Mouse (Mus musculus): ENCODE results near the gene Acap2.

Acap2 gene

GRCm38 (mm10) chr16:31169596-31169995 is 31.4 kb downstream of the Acap2 start:
- in situ Hi-C loops (cut with MboI): no loop called here

- in situ Hi-C loops (cut with MboI): no loop called here
These were observed 33.1 kb downstream of the Acap2 start for GRCm38 (mm10) chr16:31167934-31168333.

GRCm38 (mm10) chr16:31167017-31167887 is 33.8 kb downstream of the Acap2 start:
- in situ Hi-C loops (cut with MboI): no loop called here

- in situ Hi-C loops (cut with MboI): no loop called here
These were observed 35.1 kb downstream of the Acap2 start for GRCm38 (mm10) chr16:31165907-31166306.

- in situ Hi-C loops (cut with MboI): no loop called here
These were observed 35.6 kb downstream of the Acap2 start for GRCm38 (mm10) chr16:31165467-31165866.

- in situ Hi-C loops (cut with MboI): no loop called here
These were observed 36.9 kb downstream of the Acap2 start for GRCm38 (mm10) chr16:31164125-31164524.

- in situ Hi-C loops (cut with MboI): no loop called here
These were observed 40.6 kb downstream of the Acap2 start for GRCm38 (mm10) chr16:31160486-31160885.

- in situ Hi-C loops (cut with MboI): no loop called here
These were observed 41.6 kb downstream of the Acap2 start for GRCm38 (mm10) chr16:31159491-31159890.

GRCm38 (mm10) chr16:31149841-31150240 is 51.2 kb downstream of the Acap2 start:
- in situ Hi-C loops (cut with MboI): no loop called here

- in situ Hi-C loops (cut with MboI): no loop called here
These were observed 52.2 kb downstream of the Acap2 start for GRCm38 (mm10) chr16:31148891-31149290.

GRCm38 (mm10) chr16:31147766-31148165 is 53.3 kb downstream of the Acap2 start:
- in situ Hi-C loops (cut with MboI): no loop called here

- in situ Hi-C loops (cut with MboI): no loop called here
These were observed 59.1 kb downstream of the Acap2 start for GRCm38 (mm10) chr16:31141916-31142315.

GRCm38 (mm10) chr16:31136616-31137253 is 64.3 kb downstream of the Acap2 start:
- in situ Hi-C loops (cut with MboI): no loop called here

- in situ Hi-C loops (cut with MboI): no loop called here
These were observed 65.5 kb downstream of the Acap2 start for GRCm38 (mm10) chr16:31135519-31135918.

GRCm38 (mm10) chr16:31131531-31131930 is 69.5 kb downstream of the Acap2 start:
- in situ Hi-C loops (cut with MboI): no loop called here

- in situ Hi-C loops (cut with MboI): no loop called here
These were observed 72.9 kb downstream of the Acap2 start for GRCm38 (mm10) chr16:31128116-31128515.

- in situ Hi-C loops (cut with MboI): no loop called here
These were observed 76.1 kb downstream of the Acap2 start for GRCm38 (mm10) chr16:31124991-31125390.

- in situ Hi-C loops (cut with MboI): no loop called here
These were observed 79.4 kb downstream of the Acap2 start for GRCm38 (mm10) chr16:31121612-31122011.

- in situ Hi-C loops (cut with MboI): no loop called here
These were observed 87.4 kb downstream of the Acap2 start for GRCm38 (mm10) chr16:31113596-31113995.

- in situ Hi-C loops (cut with MboI): no loop called here
These were observed 99.7 kb downstream of the Acap2 start for GRCm38 (mm10) chr16:31101352-31101751.

- in situ Hi-C loops (cut with MboI): no loop called here
These were observed 101.1 kb downstream of the Acap2 start for GRCm38 (mm10) chr16:31099906-31100305.

GRCm38 (mm10) chr16:31094036-31094435 is 107.0 kb downstream of the Acap2 start:
- in situ Hi-C loops (cut with MboI): no loop called here

GRCm38 (mm10) chr16:31093186-31093585 is 107.9 kb downstream of the Acap2 start:
- in situ Hi-C loops (cut with MboI): no loop called here
